Mouse (Mus musculus) mouse trophoblast stem cell (cell line): ENCODE results near the gene Mrps18b.
"Not testable (repeated sequence)": the region's sequence is repeated elsewhere in the genome, so short reads cannot be mapped to it uniquely, and the experiment has no call there.

Source experiments
- in situ Hi-C, 2 experiments: fragments of 300-500 bp; cut with MseI, MboI; formaldehyde crosslinking; loops; 2 replicates in 1 of 2; 3 replicates in 1 of 2; pipeline ENCODE4 v1.15.1; 2025

Mrps18b gene

GRCm38 (mm10) chr17:35916297-35917142, at the start of gene Mrps18b, which contains the start of gene Ppp1r10:
Gene Mrps18b (minus strand): TSS chr17:35916389.
Gene Ppp1r10 (plus strand): TSS chr17:35916434.
- in situ Hi-C loops, result no loop called here

GRCm38 (mm10) chr17:35963279-35963678, 47.1 kb upstream of the Mrps18b start:
- in situ Hi-C loops, result no loop called here

GRCm38 (mm10) chr17:35958533-35959223, 42.5 kb upstream of the Mrps18b start:
- in situ Hi-C loops, result no loop called here

- in situ Hi-C loops, result no loop called here
Observed at GRCm38 (mm10) chr17:35954665-35955064, 38.5 kb upstream of the Mrps18b start.

- in situ Hi-C loops, result not testable (repeated sequence)
Observed at GRCm38 (mm10) chr17:35952559-35952958, 36.4 kb upstream of the Mrps18b start.

- in situ Hi-C loops, result not testable (repeated sequence)
Observed at GRCm38 (mm10) chr17:35950946-35951345, 34.8 kb upstream of the Mrps18b start.

- in situ Hi-C loops, result loop anchor here (5.0 kb wide), 1 partner anchor 52 kb away; no protein-coding TSS in a partner anchor
Observed at GRCm38 (mm10) chr17:35939941-35940340, 23.8 kb upstream of the Mrps18b start.

GRCm38 (mm10) chr17:35939108-35939507, 22.9 kb upstream of the Mrps18b start:
- in situ Hi-C loops, result loop anchor here (5.0 kb wide), 1 partner anchor 53 kb away; no protein-coding TSS in a partner anchor

- in situ Hi-C loops, result loop anchor here (5.0 kb wide), 1 partner anchor 54 kb away; no protein-coding TSS in a partner anchor
Observed at GRCm38 (mm10) chr17:35937700-35938348, 21.6 kb upstream of the Mrps18b start.

GRCm38 (mm10) chr17:35935763-35936162, 19.6 kb upstream of the Mrps18b start:
- in situ Hi-C loops, result loop anchor here (5.0 kb wide), 1 partner anchor 57 kb away; no protein-coding TSS in a partner anchor

GRCm38 (mm10) chr17:35932608-35933007, 16.4 kb upstream of the Mrps18b start:
- in situ Hi-C loops, result no loop called here

GRCm38 (mm10) chr17:35930627-35931026, 14.4 kb upstream of the Mrps18b start:
- in situ Hi-C loops, result no loop called here

GRCm38 (mm10) chr17:35929534-35929933, 13.3 kb upstream of the Mrps18b start:
- in situ Hi-C loops, result no loop called here

GRCm38 (mm10) chr17:35927471-35927870, 11.3 kb upstream of the Mrps18b start:
- in situ Hi-C loops, result no loop called here

- in situ Hi-C loops, result no loop called here
Observed at GRCm38 (mm10) chr17:35923281-35923680, 7.1 kb upstream of the Mrps18b start.

- in situ Hi-C loops, result no loop called here
Observed at GRCm38 (mm10) chr17:35922566-35922965, 6.4 kb upstream of the Mrps18b start.

- in situ Hi-C loops, result no loop called here
Observed at GRCm38 (mm10) chr17:35921710-35922109, 5.5 kb upstream of the Mrps18b start.

GRCm38 (mm10) chr17:35920862-35921562, 4.8 kb upstream of the Mrps18b start:
- in situ Hi-C loops, result no loop called here

- in situ Hi-C loops, result no loop called here
Observed at GRCm38 (mm10) chr17:35920384-35920783, 4.2 kb upstream of the Mrps18b start.

GRCm38 (mm10) chr17:35919864-35920301, 3.7 kb upstream of the Mrps18b start:
- in situ Hi-C loops, result no loop called here

GRCm38 (mm10) chr17:35919060-35919715, 3.0 kb upstream of the Mrps18b start:
- in situ Hi-C loops, result no loop called here
